Mouse (Mus musculus) C2C12 (cell line): Measurements from ENCODE around the gene Fxyd3.

Experiments used
- CTCF ChIP-seq: IDR thresholded peaks from one replicate; pipeline ENCODE4 v1.5.1; 2011; ENCODE audit not compliant: control insufficient read depth, insufficient read depth, insufficient read length
- MAX ChIP-seq: IDR thresholded peaks from one replicate; pipeline ENCODE4 v1.6.1; 2011; ENCODE audit warnings: mild to moderate bottlenecking, control low read depth

DNA sequence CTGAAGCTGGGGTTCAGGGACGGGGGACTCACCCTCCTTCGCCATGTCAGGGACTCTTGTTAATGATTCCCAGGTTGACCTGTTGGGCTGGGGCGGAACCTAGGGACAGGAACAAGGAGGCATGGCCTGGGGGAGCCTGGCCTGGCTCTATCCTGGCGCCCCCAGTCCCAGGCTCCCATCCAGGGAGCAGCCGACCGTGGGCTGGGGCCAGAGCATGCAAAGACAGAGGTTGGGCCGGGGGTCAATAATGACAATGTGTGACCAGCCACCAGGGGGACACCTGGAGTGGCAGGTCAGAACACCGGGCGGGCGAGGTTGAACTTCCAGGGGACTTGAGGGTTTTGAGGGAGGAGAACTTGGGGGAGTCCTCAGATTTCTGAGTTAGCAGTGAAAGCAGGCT, 38.1 kb upstream of the Fxyd3 start:
- TF ChIP-seq CTCF (no peak), MAX (no peak)
